Mouse (Mus musculus) hematopoietic stem cell, adult 5-6 weeks (primary cell): ENCODE results near the gene Edn2. TPM values are rescaled to one million over a fixed set of nuclear protein-coding genes. Genes with fewer than 3 reads are reported as not detected.

ENCODE experiments used
- ATAC-seq, 2 experiments: fragments of 125-278 bp in 1 of 2; replicated peaks in 1 of 2; 2 replicates each; pipeline ENCODE4 v1.8.0; 2016 to 2017; ENCODE audit warnings: inconsistent platforms in 2 of 2, mild to moderate bottlenecking in 2 of 2, moderate number of reproducible peaks in 2 of 2, low read depth in 1 of 2, moderate TSS enrichment in 1 of 2; ENCODE audit not compliant: low FRiP score in 2 of 2, poor library complexity in 2 of 2, severe bottlenecking in 2 of 2, insufficient read depth in 1 of 2, low TSS enrichment in 1 of 2
- total RNA-seq: library from RNA; stranded (forward); fragments of 172-1452, 232-1000 nt; gene quantifications from 2 replicates; pipeline ENCODE4 v1.2.3, GENCODE M21; 2017

The Edn2 gene
- total RNA-seq, 1 experiment from 2014 or later = not detected

DNA sequence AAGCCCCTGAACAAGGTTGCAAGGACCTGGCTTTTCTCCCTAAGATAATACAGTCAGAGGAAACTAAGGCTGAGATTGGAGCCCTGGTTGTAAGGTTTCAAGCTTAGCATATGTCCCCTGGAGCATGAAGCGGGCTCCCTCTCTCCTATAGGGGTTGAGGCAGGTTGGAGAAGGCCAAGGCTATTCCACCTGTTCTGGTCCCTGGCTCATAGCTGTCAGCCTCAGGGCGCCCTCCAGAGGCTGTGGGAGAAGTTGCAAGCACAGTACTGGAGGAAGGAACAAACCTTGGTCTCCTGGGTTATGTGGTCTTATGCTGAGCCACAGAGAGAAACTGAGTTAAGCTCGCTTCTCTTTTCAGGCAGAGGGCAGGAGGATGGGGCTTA is 11.9 kb upstream of the Edn2 start:
- ATAC-seq = peak in 1 of 2 experiments; percentile 47; a peak in 2 of 4 replicates

DNA sequence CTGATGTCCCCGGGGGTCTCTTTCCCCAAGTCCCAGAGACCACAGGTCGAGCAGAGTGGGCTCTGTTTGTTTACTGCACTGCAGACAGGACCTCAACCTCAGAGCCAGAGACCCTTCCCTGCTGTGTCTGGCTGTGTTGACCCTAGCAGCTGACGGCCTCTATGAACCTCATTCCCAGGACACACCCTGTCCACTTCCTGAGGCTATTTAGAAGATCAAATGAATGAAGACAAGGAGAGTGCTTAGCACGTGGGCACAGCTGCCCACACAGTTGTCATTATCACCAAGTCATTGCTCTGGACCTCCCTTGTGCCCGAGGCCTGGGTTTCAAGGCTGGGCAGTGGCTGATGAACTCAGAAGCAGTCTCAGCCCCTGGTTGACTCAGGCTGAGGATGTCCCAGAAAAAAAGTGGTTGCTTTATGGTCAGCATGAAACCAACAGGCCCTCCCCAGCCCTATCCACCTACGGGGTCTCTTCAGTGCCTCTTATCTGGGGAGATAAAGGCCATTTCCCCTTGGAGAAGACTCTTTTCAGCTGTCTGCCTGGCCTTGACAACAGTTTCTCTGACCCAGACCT is 10.6 kb upstream of the Edn2 start:
- no peak for ATAC-seq

DNA sequence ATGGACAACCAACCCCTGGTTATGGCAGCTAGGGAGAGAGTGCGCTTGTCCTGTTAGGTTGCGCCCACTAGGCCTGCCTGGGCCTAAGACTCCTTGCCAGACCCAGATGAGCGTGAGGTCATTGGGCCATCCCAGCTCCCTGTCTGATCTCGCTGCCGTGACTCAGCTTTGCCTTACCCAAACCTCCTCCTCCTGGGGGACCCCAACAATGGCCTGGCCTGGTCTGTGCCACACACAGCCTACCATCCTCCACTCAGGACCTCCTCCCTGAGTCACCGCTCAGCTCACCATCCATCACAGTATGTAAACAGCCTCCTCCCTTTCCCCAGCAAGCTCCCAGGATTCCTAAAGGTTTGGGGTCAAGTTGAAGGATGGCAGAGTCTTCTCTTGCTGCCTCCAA is 9.1 kb upstream of the Edn2 start:
- no peak for ATAC-seq

DNA sequence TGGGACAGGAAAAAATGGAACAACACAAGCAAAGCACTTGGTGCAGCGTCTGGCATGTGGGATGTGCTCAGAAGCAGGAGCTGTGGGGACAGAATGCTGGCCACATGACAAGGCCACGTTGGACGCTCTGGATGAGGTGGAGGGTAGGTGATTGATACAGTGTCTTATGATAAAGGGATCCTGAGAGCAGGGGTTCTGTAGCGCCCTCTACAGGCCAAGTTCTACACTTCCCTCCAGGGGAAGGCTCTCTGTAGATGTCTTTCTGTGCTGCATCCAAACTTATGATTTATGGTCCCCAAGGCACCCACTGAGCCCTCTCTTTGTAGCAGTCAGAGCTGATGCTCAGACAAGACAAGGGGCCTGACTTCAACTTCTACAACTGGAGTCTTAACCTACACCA is 8.4 kb upstream of the Edn2 start:
- ATAC-seq = no peak

DNA sequence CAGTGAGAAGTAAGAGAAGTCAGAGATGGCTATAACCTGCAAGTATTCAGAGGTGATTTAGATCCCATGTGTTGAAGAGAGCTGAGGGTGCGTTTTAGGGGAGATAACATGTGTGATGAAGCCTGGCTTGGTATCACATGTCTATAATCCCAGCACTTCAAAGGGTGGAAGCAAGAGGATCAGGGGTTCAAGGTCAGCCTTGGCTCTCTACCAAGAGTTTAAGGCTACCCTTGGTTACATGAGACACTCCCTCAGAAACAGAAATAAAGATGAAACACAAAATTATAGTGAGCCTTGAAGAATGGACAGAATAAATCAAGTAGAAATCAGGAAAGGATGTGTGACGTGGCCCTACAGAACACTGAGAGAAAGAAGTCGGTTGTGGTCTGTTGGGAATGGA is 7.3 kb upstream of the Edn2 start:
- no peak for ATAC-seq

DNA sequence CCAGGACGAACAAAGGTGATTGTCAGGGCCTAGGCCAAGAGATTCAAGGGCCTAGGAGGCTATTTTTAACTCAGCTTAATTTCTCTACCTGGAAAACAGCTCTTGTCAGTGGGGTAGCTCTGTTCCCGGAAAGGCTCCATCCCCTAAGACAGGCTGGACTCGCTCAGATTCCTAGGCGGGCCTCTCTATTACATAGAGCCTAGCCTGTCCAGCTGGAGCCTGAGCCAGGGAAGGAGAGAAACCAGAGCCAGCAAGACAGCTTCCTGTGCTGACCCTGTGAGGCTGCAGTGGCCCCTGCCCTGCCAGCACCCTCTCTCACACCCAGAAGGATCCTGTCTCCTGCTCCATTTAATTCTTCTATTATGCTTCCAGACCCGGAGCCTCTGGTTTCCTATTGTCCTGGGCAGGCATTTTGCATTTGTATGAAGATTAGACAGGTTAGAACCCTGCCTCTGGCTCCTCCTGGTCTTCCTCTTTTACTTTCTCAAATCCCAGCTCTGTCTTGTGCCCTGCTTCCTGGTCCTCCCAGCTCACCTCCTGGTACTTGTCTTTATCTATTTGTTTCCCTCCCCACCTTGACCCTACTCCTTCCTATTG is 2.2 kb upstream of the Edn2 start:
- ATAC-seq = no peak

DNA sequence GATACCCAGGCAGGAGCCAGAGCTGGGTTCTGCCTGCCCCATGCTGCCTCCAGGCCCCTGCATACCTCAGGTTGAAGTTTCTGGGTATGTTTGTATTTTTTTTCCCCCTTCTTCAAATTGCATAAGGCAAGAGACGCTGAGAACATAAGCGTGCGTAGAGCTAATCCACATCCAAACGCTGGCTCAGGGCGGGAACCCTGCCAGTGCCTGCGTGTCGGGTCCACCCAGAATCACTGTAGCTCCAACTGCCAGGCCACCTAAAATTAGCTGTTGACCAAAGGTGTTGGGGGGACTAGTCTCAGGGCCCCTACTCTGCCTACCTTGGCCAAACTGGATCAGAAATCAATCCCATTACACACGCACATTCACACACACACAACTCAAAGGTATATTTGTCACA is 1.6 kb downstream of the Edn2 start:
- ATAC-seq = no peak

DNA sequence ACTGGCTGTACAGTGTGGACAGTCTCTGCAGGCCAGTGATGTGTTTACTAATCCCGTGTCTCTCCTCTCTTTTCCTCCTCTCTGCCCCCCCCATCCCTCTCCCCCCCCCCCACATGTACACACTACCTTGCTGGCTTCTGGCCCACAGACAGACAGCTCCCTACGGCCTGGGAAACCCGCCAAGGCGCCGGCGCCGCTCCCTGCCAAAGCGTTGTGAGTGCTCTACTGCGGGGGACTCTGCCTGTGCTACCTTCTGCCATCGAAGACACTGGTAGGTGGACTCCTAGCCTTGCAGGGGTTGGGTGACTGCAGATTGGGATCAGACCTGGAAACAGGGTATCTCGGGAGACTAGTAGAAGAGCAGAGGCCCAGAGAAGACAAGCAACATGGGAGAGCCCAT is 2.2 kb downstream of the Edn2 start:
- ATAC-seq = no peak

DNA sequence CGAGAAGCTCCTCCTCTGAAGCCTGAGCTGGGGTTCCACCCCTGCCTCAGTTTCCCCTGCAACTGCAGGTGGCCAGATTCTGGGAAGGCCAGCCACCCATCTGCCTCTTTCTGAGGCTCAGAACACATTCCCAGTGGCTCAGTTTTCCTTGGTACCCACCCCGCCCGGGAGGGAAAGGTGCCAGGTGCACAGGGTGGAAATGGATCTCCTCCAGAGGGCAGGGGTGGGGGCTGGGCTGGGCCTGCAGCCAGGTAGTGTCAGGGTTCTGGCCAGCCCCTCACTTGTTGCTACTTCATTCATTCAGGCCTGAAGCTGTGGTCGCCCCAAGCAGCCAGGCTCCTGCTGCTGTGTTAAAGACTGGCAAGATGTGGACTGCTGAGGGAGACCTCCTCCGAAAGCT is 3.3 kb downstream of the Edn2 start:
- ATAC-seq = no peak

DNA sequence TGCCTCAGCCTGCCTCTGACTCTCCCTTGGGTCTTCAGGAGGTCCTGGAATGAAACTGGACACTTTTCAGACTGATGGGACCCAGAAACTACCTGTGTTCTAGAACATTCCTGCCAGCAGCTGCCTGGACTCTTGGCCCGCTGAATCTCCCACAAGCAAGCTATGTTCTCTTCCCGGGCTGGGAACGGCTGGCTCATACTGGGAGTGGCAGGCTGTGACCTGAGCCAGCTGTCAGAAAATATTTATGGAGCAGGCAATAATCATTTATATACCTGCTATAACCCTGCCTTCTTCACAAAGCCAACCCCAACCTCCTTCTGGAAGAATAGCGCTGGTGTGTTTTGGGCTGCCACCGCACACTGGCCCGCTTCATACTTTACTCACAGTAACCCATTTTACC is 6.8 kb downstream of the Edn2 start:
- no peak for ATAC-seq

DNA sequence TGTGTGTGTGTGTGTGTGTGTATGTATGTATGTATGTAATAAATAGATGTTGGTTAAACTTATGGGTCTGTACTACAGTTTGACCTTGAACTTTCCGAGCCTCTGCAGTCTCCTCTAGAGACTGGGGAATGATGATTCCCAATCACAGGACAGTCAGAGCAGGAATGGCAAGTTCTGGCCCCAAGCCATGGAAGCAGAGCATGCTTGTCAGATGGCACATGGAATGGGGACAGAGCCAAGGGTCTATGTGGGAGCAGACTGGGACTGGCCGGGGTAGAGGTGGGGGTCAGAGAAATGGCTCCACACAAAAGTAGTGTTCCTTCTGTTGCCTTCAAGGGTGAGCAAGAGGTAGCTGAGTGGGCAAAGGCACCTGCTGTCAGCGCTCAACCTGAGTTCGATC is 7.3 kb downstream of the Edn2 start:
- no peak for ATAC-seq

DNA sequence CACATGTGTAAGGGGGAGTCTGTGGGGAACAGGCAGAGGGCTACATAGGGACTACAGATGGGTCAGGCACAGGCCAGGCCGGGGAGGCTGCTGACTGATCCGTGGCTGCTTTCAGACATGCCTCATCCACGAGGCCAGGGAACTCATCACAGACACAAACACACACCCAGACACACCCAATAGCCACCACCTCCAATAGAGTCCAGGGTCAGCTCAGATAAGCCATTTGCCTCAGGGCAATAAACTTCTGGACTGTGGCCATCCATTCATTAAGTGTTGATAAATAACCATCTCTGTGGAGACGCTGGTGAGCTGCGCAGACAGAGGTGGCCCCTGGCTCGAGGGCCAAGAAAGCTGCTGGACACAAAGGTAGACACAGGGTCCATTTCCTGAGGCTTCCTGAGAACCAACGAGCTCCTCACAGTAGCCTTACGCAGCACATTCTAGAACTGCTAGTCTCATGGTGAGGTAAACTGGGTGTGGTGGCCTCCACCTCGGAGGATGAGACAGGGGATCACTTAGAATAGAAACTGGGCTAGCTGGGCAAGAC is 9.5 kb downstream of the Edn2 start:
- no peak for ATAC-seq

DNA sequence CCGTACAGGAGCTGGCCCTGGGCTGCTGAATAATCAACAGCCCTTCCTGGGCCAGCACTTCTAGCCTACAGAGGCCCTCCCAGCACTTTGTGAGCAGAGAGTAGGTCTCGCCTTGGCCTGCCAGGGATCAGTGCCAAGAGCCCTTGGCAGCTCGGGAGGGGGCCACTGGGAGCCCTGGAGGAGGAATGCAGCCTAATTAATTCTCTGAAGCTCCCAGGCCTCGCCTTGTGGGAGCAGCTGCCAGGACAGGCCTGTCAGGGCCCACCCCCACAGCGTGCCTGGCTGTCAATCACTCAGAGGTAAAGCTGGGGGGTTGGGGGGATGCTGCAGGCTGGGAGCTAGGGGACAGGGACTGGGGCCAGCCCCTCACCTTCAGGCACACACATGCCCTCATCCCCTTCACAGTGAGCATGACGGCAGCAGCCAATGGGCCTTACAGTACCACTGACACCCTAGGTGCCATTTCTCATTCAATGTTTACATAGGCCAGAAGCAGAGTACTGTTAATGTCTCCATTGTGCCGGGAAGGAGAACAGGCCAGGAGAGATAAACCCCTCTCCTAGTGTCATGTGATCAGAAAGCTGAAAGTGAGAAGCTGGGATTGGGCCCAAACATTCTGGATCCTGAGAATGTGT is 11.2 kb downstream of the Edn2 start:
- ATAC-seq = no peak

DNA sequence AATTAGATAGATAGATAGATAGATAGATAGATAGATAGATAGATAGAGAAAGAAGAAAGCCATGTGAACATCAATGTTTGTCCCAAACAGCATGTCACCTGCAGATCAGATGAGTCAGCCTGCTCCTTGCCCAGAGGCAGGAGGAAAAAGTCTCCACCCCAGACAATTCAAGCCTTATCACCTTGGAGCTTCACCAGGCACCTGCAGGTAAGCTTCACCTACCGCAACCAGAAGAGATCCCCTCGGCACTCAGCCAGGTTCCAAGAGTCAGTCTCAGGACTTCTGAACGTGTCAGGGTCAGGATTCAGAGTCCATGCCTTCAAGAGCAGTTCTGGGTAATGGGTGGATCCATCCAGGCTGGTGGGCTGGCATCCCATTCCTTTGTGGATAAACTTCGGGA is 18.1 kb downstream of the Edn2 start:
- no peak for ATAC-seq

DNA sequence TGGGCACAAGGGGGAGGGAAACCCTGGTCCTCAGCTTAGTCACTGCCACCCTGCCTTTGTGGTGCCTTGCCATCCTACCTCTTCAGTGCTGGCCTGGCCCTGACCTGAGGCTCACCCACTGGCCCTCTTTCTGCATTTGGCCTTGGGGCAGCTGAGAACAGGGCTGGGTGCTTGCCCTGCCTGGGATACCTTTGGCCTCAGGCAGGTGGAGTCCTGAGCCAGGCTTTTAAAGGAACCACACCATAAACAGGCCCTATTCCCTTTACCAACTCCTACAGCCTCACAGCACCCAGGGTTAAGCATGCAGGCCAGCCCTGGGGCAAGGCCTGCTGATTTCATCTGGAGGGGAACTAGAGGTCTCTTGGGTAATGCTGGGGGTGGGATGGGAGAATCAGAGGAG is 19.5 kb downstream of the Edn2 start:
- no peak for ATAC-seq

DNA sequence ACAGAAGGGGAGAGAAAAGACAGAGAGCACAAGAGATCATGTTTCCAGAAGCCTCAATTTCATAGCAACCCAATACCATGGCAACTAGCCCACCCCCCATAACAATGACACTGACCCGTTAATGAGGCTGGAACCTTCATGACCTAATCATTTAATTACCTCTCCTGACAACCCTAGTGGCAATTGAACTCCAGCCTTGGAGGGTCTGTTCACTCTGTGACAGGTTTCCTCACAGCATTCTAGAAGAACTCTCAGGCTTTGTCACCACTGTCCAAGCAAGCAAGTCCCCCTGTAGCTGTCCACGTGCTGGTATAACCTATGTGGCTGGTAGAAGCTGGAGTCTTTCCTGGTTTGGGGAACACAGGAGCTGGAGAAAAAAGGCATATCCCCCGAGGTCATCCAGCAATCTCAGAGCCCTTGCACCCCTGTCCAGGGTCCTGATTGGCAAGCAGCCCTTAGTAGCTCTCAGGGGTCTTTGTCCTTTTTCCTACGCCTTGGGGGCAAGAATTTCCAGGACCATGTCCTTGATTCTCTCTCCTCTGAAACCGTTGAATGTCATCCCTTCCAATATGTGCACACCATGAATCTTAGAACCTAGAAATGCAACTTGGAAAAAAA is 23.5 kb downstream of the Edn2 start:
- ATAC-seq = no peak

DNA sequence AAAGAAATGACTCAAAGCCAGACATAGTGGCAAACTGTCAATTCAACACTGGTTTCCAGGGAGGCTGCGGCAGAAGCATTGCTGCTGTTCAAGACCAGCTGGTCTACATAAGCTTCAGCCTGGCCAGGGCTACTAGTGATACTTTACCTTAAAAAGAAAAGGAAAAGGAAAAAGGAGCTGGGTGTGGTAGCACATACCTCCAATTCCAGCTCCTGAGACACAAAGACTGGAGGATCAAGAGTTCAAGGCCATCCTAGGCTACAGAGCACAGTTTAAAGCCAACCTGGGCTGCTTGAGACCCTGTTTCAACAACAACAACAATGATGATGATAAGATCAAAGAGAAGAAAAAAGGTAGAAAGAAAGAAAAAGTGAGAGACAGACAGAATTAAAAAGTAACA is 25.4 kb downstream of the Edn2 start:
- no peak for ATAC-seq

DNA sequence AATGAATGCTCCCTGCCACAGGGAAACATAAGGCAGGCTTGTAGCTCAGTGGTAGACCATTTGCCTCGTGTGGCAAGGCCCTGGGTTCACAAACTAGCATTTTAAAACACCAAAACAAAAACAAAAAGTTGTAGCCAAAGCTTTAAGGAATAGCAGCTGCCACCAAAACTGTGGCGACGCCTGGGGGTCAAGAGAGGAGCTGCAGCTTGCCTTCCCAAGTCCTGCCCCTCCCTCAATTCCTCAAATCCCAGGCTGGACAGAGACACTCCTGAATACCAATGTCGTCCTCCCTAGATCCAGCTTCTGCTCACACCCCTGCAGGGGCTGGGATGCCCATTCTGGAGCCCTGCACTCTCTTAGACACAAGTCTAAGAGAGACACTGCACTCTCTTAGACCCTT is 25.9 kb downstream of the Edn2 start:
- no peak for ATAC-seq
